Mouse (Mus musculus): ENCODE results near the gene 4930524B15Rik. TPM values are rescaled to one million over a fixed set of nuclear protein-coding genes. Genes with fewer than 3 reads are reported as not detected.

Gene 4930524B15Rik
- polyA plus RNA-seq (2015; fragmentation: Nextera tagmentation; extraction: Ambion mirVana), result not detected in 2 replicates

DNA sequence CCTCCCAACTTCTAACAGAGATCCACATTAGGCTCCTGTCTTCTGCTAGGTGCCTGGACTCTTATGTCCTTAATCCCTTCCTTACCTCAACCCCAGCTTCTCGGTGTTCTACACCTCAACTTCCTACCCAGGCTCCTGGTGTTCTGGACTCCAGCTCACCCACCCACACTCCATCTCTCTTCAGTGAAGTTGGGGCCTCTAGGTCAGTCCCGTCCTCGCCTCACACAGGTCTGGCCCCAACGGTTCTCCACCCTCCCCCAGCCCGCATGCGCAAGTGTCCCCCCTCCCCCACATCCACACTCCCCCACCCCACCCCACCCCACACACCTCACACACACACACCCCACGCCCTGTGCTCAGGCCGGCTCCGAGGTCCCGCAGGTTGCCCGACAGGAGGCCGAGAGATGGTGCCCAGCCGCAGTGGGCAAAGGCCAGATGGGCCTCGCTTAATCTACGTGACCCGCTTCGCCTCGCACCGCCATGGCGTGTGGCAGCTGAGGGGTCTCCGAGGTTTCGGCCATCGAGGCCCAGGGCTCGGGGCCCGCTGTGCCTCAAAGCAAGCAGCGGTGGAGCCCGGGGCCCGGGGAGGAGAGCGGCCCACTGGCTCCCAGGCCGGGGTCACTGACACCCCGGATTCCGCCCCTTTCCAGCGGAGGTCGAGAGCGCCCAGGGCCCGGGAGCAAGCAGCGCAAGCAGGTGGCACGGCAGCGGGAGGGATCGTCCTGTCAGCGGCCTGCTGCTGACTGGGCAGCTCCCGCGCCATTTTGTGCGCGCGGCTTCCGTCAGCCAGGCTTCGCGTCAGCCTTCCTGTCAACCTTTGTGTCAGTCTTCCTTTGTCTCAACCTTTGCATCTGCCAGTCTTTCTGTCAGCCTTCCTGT lies at the start of gene 4930524B15Rik:
Gene 4930524B15Rik, plus strand, starts transcription at position 337 of the 879 bp plus-strand sequence.
- peak within 1 kb of the TSS; percentile 70 for H3K4me2 ChIP-seq (ENCODE audit: low read depth, low read length)
- WGBS, result 32% methylated on average over 48 of the region's 49 CpGs
- no peaks in the 10 kb centered on the region for H3K27me3 ChIP-seq (ENCODE audit: control insufficient read depth, insufficient read depth, low read depth, low read length)
- peak within 1 kb of the TSS; percentile 61 for H3K9ac ChIP-seq (ENCODE audit: low read length)
- peak within 1 kb of the TSS; percentile 44 for H3K4me3 ChIP-seq (ENCODE audit: low read length)
- peaks cover 3% of the 10 kb centered on the region; the same call in 1 of the 2 replicates for H3K4me1 ChIP-seq (replicated peaks; ENCODE audit: control insufficient read depth, insufficient read depth, low read length)
- ATAC-seq (ENCODE audit: low read depth), result peak; percentile 31; the same call in 1 of the 2 replicates
- no peak within 1 kb of the TSS for H3K27ac ChIP-seq (ENCODE audit: low read length)
- no peaks in the 10 kb centered on the region for H3K36me3 ChIP-seq (ENCODE audit: control insufficient read depth, insufficient read depth, low read length)
- no peaks in the 10 kb centered on the region for H3K9me3 ChIP-seq (ENCODE audit: control insufficient read depth, low read length)

DNA sequence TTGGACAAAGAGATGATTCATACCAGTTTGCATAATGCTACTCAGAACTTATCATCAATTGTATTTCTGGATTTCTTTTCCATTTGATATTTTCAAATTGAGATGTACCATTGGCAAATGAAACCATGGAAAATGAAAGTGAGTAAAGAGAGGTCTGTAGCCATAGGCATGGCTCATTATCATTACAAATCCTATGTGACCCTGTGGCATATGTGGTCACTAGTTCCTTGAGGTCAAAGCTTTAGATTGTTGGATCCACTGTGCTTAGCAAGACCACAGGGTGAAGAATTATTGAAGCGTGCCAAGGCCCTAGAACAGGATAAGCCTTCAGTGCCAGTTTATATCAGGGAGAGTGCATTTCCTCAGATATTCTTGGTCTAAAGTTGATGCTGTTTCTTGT lies 47.6 kb upstream of the 4930524B15Rik start:
- Histone ChIP-seq H3K9ac (ENCODE audit: low read length) (no peak overlapping the region), H3K9me3 (ENCODE audit: control insufficient read depth, low read length) (no peaks in the 10 kb centered on the region), H3K36me3 (ENCODE audit: control insufficient read depth, insufficient read depth, low read length) (0 out of 2 replicates have a peak, but pooled peaks cover 3% of the 10 kb centered on the region), H3K27ac (ENCODE audit: low read length) (no peak overlapping the region), H3K4me1 (replicated peaks; ENCODE audit: control insufficient read depth, insufficient read depth, low read length) (no peaks in the 10 kb centered on the region), H3K27me3 (ENCODE audit: control insufficient read depth, insufficient read depth, low read depth, low read length) (no peaks in the 10 kb centered on the region), H3K4me2 (ENCODE audit: low read depth, low read length) (no peak overlapping the region), H3K4me3 (ENCODE audit: low read length) (no peak overlapping the region)
- 96% methylated on average over 1 of the region's 1 CpGs for WGBS
- ATAC-seq (ENCODE audit: low read depth), result no peak

DNA sequence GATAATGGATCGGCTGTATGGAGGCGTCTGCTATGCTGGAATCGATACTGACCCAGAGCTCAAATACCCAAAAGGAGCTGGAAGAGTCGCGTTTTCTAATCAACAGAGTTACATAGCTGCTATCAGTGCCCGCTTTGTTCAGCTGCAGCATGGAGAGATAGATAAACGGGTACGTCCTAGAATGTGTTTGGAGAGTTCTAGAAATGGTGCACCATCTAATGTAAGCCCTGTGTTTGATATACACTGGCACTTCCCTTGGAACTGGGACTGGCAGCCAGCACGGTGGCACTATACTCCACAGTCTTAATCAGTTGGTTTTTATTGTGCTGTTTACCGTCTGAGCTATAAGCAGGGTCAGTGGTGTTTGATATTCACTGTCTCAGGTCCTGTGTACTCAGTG lies 35.3 kb upstream of the 4930524B15Rik start:
- Histone ChIP-seq H3K9me3 (ENCODE audit: control insufficient read depth, low read length) (no peaks in the 10 kb centered on the region), H3K27me3 (ENCODE audit: control insufficient read depth, insufficient read depth, low read depth, low read length) (no peaks in the 10 kb centered on the region), H3K36me3 (ENCODE audit: control insufficient read depth, insufficient read depth, low read length) (peaks cover 28% of the 10 kb centered on the region), H3K4me1 (replicated peaks; ENCODE audit: control insufficient read depth, insufficient read depth, low read length) (no peaks in the 10 kb centered on the region), H3K9ac (ENCODE audit: low read length) (no peak overlapping the region), H3K27ac (ENCODE audit: low read length) (no peak overlapping the region), H3K4me3 (ENCODE audit: low read length) (no peak overlapping the region), H3K4me2 (ENCODE audit: low read depth, low read length) (no peak overlapping the region)
- WGBS, result 89% methylated on average over 10 of the region's 10 CpGs
- ATAC-seq (ENCODE audit: low read depth), result no peak

DNA sequence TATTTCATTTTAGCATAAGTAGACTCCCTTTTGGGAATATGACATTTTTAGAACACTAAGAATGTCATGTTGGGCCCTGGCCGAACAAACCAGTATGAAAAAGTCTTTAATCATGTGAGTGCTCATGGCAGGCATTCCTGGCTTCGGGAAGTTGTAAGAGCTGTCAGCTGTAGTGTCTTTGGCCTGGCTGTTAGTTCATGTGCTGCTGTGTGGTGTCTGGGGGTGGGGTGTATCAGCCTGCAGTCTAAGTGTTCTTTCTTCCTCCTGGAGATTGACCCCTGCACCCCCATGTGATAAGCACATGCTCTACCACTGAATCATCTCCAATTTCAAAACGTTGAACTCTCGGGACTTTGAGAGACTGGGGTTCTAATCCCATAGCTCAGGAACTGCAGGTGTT lies 29.7 kb upstream of the 4930524B15Rik start:
- 21% methylated on average over 4 of the region's 4 CpGs for WGBS

DNA sequence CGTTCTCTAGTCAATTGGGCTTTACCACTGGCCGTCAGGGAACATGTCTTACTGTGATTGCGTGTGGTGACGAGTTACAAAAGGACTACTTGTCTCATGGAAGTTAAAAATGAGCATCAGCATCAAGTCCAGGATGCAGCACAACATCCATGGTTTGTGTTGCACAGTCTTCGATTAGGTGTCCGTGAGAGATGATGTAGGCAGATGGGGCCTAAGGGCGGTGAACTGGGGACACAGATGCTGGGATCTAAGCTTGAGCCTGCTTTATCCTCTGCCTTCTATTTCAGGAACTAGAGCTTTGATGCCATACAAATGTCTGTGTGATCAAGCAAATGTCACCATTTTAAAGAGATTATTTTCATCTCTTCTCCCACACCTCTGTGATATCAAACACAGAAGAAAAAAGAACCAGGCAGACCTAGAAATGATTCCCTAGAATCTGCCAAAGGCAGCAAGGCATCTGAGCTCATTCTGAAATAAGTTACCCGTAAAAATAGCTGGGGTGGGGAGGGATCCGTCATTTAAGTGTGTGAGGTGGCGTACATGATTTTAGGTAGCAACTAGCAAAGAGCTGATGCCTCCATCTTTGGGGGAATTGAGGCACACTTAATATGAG lies 28.4 kb upstream of the 4930524B15Rik start:
- Histone ChIP-seq H3K27me3 (ENCODE audit: control insufficient read depth, insufficient read depth, low read depth, low read length) (no peaks in the 10 kb centered on the region), H3K4me2 (ENCODE audit: low read depth, low read length) (no peak overlapping the region), H3K27ac (ENCODE audit: low read length) (no peak overlapping the region), H3K4me3 (ENCODE audit: low read length) (no peak overlapping the region), H3K36me3 (ENCODE audit: control insufficient read depth, insufficient read depth, low read length) (peaks cover under 1% of the 10 kb centered on the region; the same call in 1 of the 2 replicates), H3K4me1 (replicated peaks; ENCODE audit: control insufficient read depth, insufficient read depth, low read length) (no peaks in the 10 kb centered on the region), H3K9ac (ENCODE audit: low read length) (no peak overlapping the region), H3K9me3 (ENCODE audit: control insufficient read depth, low read length) (no peaks in the 10 kb centered on the region)
- 79% methylated on average over 10 of the region's 10 CpGs for WGBS
- ATAC-seq (ENCODE audit: low read depth), result no peak

More for the DNA sequence above, 29.7 kb upstream of the 4930524B15Rik start:
- H3K27me3 ChIP-seq (ENCODE audit: control insufficient read depth, insufficient read depth, low read depth, low read length), result no peaks in the 10 kb centered on the region
- H3K9ac ChIP-seq (ENCODE audit: low read length), result no peak overlapping the region
- H3K27ac ChIP-seq (ENCODE audit: low read length), result no peak overlapping the region
- no peaks in the 10 kb centered on the region for H3K9me3 ChIP-seq (ENCODE audit: control insufficient read depth, low read length)
- no peaks in the 10 kb centered on the region for H3K4me1 ChIP-seq (replicated peaks; ENCODE audit: control insufficient read depth, insufficient read depth, low read length)
- no peak overlapping the region for H3K4me2 ChIP-seq (ENCODE audit: low read depth, low read length)
- H3K4me3 ChIP-seq (ENCODE audit: low read length), result no peak overlapping the region
- no peak for ATAC-seq (ENCODE audit: low read depth)
- H3K36me3 ChIP-seq (ENCODE audit: control insufficient read depth, insufficient read depth, low read length), result peaks cover 4% of the 10 kb centered on the region

DNA sequence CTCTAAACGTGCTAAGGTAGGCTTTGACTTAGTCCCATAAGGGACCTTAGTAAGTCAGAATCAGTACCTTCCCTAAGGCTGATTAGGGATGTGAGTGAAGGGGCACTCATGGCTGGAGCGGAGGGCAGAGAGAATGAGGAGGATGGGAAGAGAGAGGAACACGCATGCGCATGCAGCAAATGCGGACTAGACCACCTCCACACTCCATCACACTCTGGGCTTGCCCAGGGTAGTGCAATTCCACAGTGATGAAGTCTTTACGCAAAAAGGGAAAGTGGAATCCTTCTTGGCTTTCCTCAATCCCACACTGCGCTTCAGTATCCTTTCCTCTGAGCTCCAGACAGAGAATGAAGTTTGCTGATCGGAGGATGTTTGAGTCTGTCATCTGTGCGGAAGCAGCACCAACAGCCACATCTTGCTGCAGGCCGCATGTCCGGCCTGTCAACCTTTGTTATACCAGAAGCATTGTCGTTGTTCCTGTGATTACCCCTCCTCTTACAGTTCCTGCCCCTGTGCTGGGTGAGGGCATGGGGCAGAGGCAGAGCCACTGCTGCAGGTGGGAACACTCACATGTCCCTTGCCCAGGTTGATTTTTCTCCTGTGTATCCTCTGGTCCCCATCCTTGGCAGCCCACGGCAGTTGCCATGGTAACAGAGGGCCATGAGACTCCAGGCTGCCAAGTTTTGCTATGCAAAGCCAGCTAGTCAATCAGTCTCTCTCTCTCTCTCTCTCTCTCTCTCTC lies 24.3 kb upstream of the 4930524B15Rik start:
- H3K27me3 ChIP-seq (ENCODE audit: control insufficient read depth, insufficient read depth, low read depth, low read length), result no peaks in the 10 kb centered on the region
- H3K4me1 ChIP-seq (replicated peaks; ENCODE audit: control insufficient read depth, insufficient read depth, low read length), result no peaks in the 10 kb centered on the region
- WGBS, result 77% methylated on average over 13 of the region's 13 CpGs
- no peak overlapping the region for H3K9ac ChIP-seq (ENCODE audit: low read length)
- no peak overlapping the region for H3K4me2 ChIP-seq (ENCODE audit: low read depth, low read length)
- 0 out of 2 replicates have a peak, but pooled peaks have one; percentile 7 for ATAC-seq (ENCODE audit: low read depth)
- H3K27ac ChIP-seq (ENCODE audit: low read length), result no peak overlapping the region
- no peak overlapping the region for H3K4me3 ChIP-seq (ENCODE audit: low read length)
- no peaks in the 10 kb centered on the region for H3K36me3 ChIP-seq (ENCODE audit: control insufficient read depth, insufficient read depth, low read length)
- no peaks in the 10 kb centered on the region for H3K9me3 ChIP-seq (ENCODE audit: control insufficient read depth, low read length)

DNA sequence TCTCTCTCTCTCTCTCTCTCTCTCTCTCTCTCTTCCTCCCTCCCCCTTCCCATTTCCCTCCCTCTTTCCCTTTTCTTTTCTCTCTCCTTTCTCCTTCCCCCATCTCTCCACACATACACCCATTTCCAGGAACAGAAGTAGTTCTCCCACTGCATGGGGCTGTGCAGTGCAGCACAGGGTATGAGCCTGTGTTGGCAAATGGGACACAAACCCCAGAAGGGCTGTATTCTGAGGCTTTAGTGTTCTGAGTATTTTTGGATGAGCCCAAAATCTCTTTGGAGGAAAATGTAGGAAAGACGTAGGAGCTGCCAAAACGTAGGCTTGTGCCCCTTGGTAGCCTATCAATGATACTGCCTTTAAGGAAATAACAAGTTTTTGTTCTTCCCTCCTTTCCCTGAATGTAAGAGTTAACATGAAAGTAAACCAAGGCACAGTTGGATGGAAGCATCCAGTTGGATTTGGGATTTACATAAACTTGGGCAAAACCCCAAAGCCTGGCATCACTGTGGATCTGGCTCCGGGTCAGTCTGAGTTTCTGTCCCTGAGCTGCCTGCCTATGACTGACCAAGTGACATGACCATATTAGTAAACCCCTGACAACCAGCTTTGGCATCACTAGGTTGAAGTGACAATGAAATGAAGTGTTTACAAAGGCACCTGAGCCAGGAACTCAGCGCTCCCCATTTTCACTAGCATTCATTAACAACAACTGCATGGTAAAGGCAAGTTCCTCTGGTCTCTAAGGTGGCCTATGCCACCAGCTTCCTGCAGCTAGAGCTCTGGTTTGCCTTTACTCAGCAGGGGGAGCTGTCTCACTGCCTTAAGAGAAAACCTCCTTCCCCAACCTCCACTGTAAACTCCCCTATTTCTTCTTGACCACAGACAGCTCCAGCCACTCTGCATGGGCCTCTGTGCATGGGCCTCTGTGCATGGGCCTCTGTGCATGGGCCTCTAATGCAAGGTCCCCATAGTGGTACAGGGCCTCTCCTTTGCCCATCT lies 23.5 kb upstream of the 4930524B15Rik start:
- WGBS, result 71% methylated on average over 4 of the region's 4 CpGs

DNA sequence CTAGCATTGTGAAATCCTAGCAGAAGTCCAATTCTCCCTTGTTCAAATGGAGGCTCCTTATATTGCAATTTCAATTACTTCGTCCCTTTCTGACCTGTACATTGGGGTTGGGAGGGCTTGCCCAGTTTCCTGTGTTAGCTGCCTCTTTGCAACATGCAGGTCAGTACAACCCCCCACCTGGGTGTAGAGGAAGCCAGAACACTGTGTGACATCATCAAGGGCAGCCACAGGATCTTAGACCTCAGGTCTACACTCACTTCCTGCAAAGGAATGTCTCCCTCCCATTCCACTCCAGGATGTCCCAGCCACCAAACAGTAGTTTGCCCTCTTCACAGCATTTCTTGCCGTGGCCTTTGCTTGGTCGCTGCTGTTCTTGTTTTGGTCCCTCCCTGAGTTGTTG lies 19.9 kb upstream of the 4930524B15Rik start:
- H3K36me3 ChIP-seq (ENCODE audit: control insufficient read depth, insufficient read depth, low read length), result no peaks in the 10 kb centered on the region
- no peak overlapping the region for H3K4me3 ChIP-seq (ENCODE audit: low read length)
- H3K27me3 ChIP-seq (ENCODE audit: control insufficient read depth, insufficient read depth, low read depth, low read length), result no peaks in the 10 kb centered on the region
- H3K9me3 ChIP-seq (ENCODE audit: control insufficient read depth, low read length), result no peaks in the 10 kb centered on the region
- peaks cover 4% of the 10 kb centered on the region for H3K4me1 ChIP-seq (replicated peaks; ENCODE audit: control insufficient read depth, insufficient read depth, low read length)
- 54% methylated on average over 3 of the region's 3 CpGs for WGBS
- ATAC-seq (ENCODE audit: low read depth), result no peak
- no peak overlapping the region for H3K27ac ChIP-seq (ENCODE audit: low read length)
- no peak overlapping the region for H3K9ac ChIP-seq (ENCODE audit: low read length)
- H3K4me2 ChIP-seq (ENCODE audit: low read depth, low read length), result no peak overlapping the region

More for the DNA sequence above, 23.5 kb upstream of the 4930524B15Rik start:
- Histone ChIP-seq H3K4me1 (replicated peaks; ENCODE audit: control insufficient read depth, insufficient read depth, low read length) (no peaks in the 10 kb centered on the region), H3K4me2 (ENCODE audit: low read depth, low read length) (no peak overlapping the region), H3K36me3 (ENCODE audit: control insufficient read depth, insufficient read depth, low read length) (no peaks in the 10 kb centered on the region), H3K27me3 (ENCODE audit: control insufficient read depth, insufficient read depth, low read depth, low read length) (no peaks in the 10 kb centered on the region), H3K9me3 (ENCODE audit: control insufficient read depth, low read length) (no peaks in the 10 kb centered on the region), H3K9ac (ENCODE audit: low read length) (no peak overlapping the region), H3K4me3 (ENCODE audit: low read length) (no peak overlapping the region), H3K27ac (ENCODE audit: low read length) (no peak overlapping the region)
- ATAC-seq (ENCODE audit: low read depth), result no peak

Data from lung, embryonic 16.5 days (tissue).